Mouse (Mus musculus) cortical plate, adult 2 months (tissue): ENCODE results near the gene Gsc2.

Source experiments
- CTCF ChIP-seq: fragments of 200-500 bp; IDR thresholded peaks from 2 replicates; pipeline ENCODE4 v1.5.1; 2011; ENCODE audit warnings: mild to moderate bottlenecking, control low read depth, low read length; ENCODE audit not compliant: insufficient read depth; ENCODE audit errors: extremely low read depth
- POLR2A ChIP-seq: fragments of 200-500 bp; IDR thresholded peaks from 2 replicates; pipeline ENCODE4 v1.6.1; 2011; ENCODE audit warnings: mild to moderate bottlenecking, low read length, control low read depth; ENCODE audit not compliant: insufficient read depth; ENCODE audit errors: extremely low read depth

DNA sequence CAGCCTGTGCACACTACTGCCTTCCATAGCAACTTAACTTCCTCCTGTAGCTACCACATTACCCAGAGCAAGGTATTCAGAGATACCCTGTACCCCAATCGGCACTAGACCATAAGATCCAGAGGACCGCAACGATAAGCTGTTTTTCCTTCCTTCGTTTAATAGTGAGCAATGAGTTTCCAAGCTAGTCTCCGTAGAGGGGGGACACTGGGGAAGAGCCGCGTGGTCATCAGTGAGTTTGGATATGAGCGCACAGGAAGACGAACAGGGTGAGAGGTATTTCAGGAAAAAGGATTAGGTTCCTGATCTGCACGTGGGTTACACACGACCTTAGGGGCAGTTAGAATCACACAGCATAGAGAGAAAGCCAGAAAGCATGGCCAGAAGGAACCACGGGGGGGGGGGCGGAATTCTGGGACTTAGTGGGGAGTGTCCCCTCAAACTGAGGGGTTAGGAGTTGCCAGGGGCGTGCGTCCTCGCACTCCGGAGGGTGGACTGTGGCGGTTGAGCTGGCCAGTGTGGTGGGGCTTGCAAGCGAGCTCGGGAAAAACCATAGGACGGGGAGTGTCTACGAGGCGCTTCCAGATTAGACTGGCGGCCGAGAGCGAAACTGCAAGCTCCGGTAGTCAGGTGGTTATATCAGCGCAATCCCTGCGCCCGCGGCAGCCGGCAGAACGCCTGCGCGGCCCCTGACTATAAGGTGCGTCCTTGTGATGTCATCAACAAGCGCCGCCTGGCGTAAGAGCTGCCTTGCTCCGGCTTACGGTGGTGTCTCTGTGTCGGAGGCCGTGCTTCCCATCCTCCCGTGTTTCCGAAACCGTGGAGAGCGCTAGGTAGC, 6.7 kb upstream of the Gsc2 start:
- TF ChIP-seq POLR2A (peak; percentile 93), CTCF (peak; percentile 35)
